Mouse (Mus musculus) MEL (cell line): ENCODE measurements around the gene Oas1d. TPM values are rescaled to one million over a fixed set of nuclear protein-coding genes. Genes with fewer than 3 reads are reported as not detected.
"Not testable (repeated sequence)": the region's sequence is repeated elsewhere in the genome, so short reads cannot be mapped to it uniquely, and the experiment has no call there.

Experiments
- DNase-seq: peaks from one replicate; pipeline ENCODE4 v3.0.0; 2011; ENCODE audit warnings: low read depth, low spot score
- H3K27ac ChIP-seq: 2 replicates; pipeline ENCODE4 v1.5.1; 2012; ENCODE audit warnings: low read depth, mild to moderate bottlenecking, control low read depth, low read length, moderate library complexity; ENCODE audit not compliant: control insufficient read depth
- H3K27me3 ChIP-seq, 2 experiments: fragments of 150-350 bp in 1 of 2; sonication (generic) in 1 of 2; 2 replicates each; pipeline ENCODE4 v1.6.1; 2012; ENCODE audit warnings: low read length in 2 of 2, mild to moderate bottlenecking in 2 of 2, improper control_type of control experiment in 1 of 2, moderate library complexity in 1 of 2; ENCODE audit not compliant: insufficient read depth in 2 of 2, control insufficient read depth in 1 of 2
- H3K36me3 ChIP-seq, 2 experiments: 2 replicates each; pipeline ENCODE4 v1.6.1; 2012 to 2014; ENCODE audit warnings: low read length in 2 of 2, improper control_type of control experiment in 1 of 2, inconsistent platforms in 1 of 2, mild to moderate bottlenecking in 1 of 2; ENCODE audit not compliant: insufficient read depth in 2 of 2, control insufficient read depth in 1 of 2
- H3K4me1 ChIP-seq, 2 experiments: fragments of 150-350 bp in 1 of 2; sonication (generic) in 1 of 2; 2 replicates each; pipeline ENCODE4 v1.6.1; 2012; ENCODE audit warnings: low read length in 2 of 2, improper control_type of control experiment in 1 of 2, mild to moderate bottlenecking in 1 of 2; ENCODE audit not compliant: insufficient read depth in 2 of 2, control insufficient read depth in 1 of 2
- H3K4me3 ChIP-seq, 2 experiments: fragments of 150-350 bp in 1 of 2; sonication (generic) in 1 of 2; 2 replicates each; pipeline ENCODE4 v1.5.1; 2012; ENCODE audit warnings: low read depth in 2 of 2, low read length in 2 of 2, mild to moderate bottlenecking in 2 of 2, moderate library complexity in 2 of 2, control low read depth in 1 of 2, improper control_type of control experiment in 1 of 2; ENCODE audit not compliant: control insufficient read depth in 1 of 2, insufficient read depth in 1 of 2
- H3K79me2 ChIP-seq: 2 replicates; pipeline ENCODE4 v1.6.1; 2012; ENCODE audit warnings: mild to moderate bottlenecking, low read length, moderate library complexity; ENCODE audit not compliant: control insufficient read depth, poor library complexity, insufficient read depth
- H3K9ac ChIP-seq: 2 replicates; pipeline ENCODE4 v1.6.1; 2012; ENCODE audit warnings: low read depth, mild to moderate bottlenecking, control low read depth, low read length, moderate library complexity; ENCODE audit not compliant: control insufficient read depth, poor library complexity, severe bottlenecking
- H3K9me3 ChIP-seq: fragments of 150-350 bp; sonication (generic); replicated peaks from 2 replicates; pipeline ENCODE4 v1.6.1; 2012; ENCODE audit warnings: mild to moderate bottlenecking, low read length, improper control_type of control experiment, moderate library complexity; ENCODE audit not compliant: insufficient read depth
- E2F4 ChIP-seq: IDR thresholded peaks from 2 replicates; pipeline ENCODE4 v1.6.1; 2011; ENCODE audit warnings: low read depth, low read length, improper control_type of control experiment, borderline replicate concordance
- GABPA ChIP-seq: IDR thresholded peaks from 2 replicates; pipeline ENCODE4 v1.6.1; 2012; ENCODE audit warnings: low read depth, mild to moderate bottlenecking, inconsistent platforms, low read length, improper control_type of control experiment, moderate library complexity
- HCFC1 ChIP-seq: IDR thresholded peaks from 2 replicates; pipeline ENCODE4 v1.6.1; 2012; ENCODE audit warnings: low read depth, mild to moderate bottlenecking, inconsistent platforms, low read length, improper control_type of control experiment, moderate library complexity
- JUND ChIP-seq: IDR thresholded peaks from 2 replicates; pipeline ENCODE4 v1.6.1; 2011; ENCODE audit warnings: low read depth, mild to moderate bottlenecking, improper control_type of control experiment, low read length
- MAFK ChIP-seq: IDR thresholded peaks from 2 replicates; pipeline ENCODE4 v1.6.1; 2011; ENCODE audit warnings: low read depth, mild to moderate bottlenecking, low read length, improper control_type of control experiment, borderline replicate concordance
- MAZ ChIP-seq: IDR thresholded peaks from 2 replicates; pipeline ENCODE4 v1.6.1; 2012; ENCODE audit warnings: low read depth, mild to moderate bottlenecking, inconsistent platforms, low read length, improper control_type of control experiment
- MEF2A ChIP-seq: IDR thresholded peaks from 2 replicates; pipeline ENCODE4 v1.6.1; 2014; ENCODE audit warnings: low read depth, mild to moderate bottlenecking, inconsistent platforms, low read length, improper control_type of control experiment; ENCODE audit not compliant: poor library complexity, insufficient replicate concordance, severe bottlenecking; ENCODE audit errors: extremely low read depth
- MYB ChIP-seq: IDR thresholded peaks from 2 replicates; pipeline ENCODE4 v1.6.1; 2011; ENCODE audit warnings: mild to moderate bottlenecking, low read depth, low read length, improper control_type of control experiment
- MYC ChIP-seq: IDR thresholded peaks from 2 replicates; pipeline ENCODE4 v1.6.1; 2011; ENCODE audit warnings: low read depth, mild to moderate bottlenecking, low read length, improper control_type of control experiment, moderate library complexity
- POLR2A ChIP-seq, 2 experiments: IDR thresholded peaks; 2 replicates each; pipeline ENCODE4 v1.6.1; 2011 to 2012; ENCODE audit warnings: low read length in 2 of 2, mild to moderate bottlenecking in 2 of 2, control low read depth in 1 of 2, improper control_type of control experiment in 1 of 2, low read depth in 1 of 2, moderate library complexity in 1 of 2; ENCODE audit not compliant: control insufficient read depth in 1 of 2, insufficient read depth in 1 of 2, poor library complexity in 1 of 2
- POLR2AphosphoS2 ChIP-seq: IDR thresholded peaks from 2 replicates; pipeline ENCODE4 v1.6.1; 2011; ENCODE audit warnings: low read length, improper control_type of control experiment
- POLR2AphosphoS5 ChIP-seq: IDR thresholded peaks from 2 replicates; pipeline ENCODE4 v1.6.1; 2012; ENCODE audit warnings: low read depth, borderline replicate concordance, mild to moderate bottlenecking, inconsistent platforms, low read length, moderate library complexity, mixed read lengths
- SMC3 ChIP-seq: IDR thresholded peaks from 2 replicates; pipeline ENCODE4 v1.6.1; 2011; ENCODE audit warnings: low read depth, low read length, improper control_type of control experiment
- TAL1 ChIP-seq: IDR thresholded peaks from 2 replicates; pipeline ENCODE4 v1.6.1; 2012; ENCODE audit warnings: mild to moderate bottlenecking, inconsistent platforms, low read length, moderate library complexity, mixed read lengths
- TCF12 ChIP-seq: IDR thresholded peaks from 2 replicates; pipeline ENCODE4 v1.6.1; 2014; ENCODE audit warnings: low read depth, mild to moderate bottlenecking, inconsistent platforms, low read length, improper control_type of control experiment, moderate library complexity
- USF2 ChIP-seq, 2 experiments: IDR thresholded peaks; 2 replicates each; pipeline ENCODE4 v1.6.1; 2011 to 2012; ENCODE audit warnings: improper control_type of control experiment in 2 of 2, low read length in 2 of 2, borderline replicate concordance in 1 of 2, inconsistent platforms in 1 of 2, low read depth in 1 of 2, mild to moderate bottlenecking in 1 of 2; ENCODE audit not compliant: insufficient read depth in 1 of 2
- ZC3H11A ChIP-seq: IDR thresholded peaks from 2 replicates; pipeline ENCODE4 v1.6.1; 2012; ENCODE audit warnings: low read depth, mild to moderate bottlenecking, inconsistent platforms, low read length, improper control_type of control experiment
- ZKSCAN1 ChIP-seq: IDR thresholded peaks from 2 replicates; pipeline ENCODE4 v1.6.1; 2012; ENCODE audit warnings: low read depth, mild to moderate bottlenecking, inconsistent platforms, low read length, improper control_type of control experiment, moderate library complexity
- ZMIZ1 ChIP-seq: IDR thresholded peaks from 2 replicates; pipeline ENCODE4 v1.6.1; 2012; ENCODE audit warnings: low read depth, mild to moderate bottlenecking, inconsistent platforms, low read length, improper control_type of control experiment, moderate library complexity
- polyA plus RNA-seq, 2 experiments: library from polyadenylated mRNA; stranded (reverse) in 1 of 2; unstranded in 1 of 2; fragments of >175 nt in 1 of 2; fragments of >200 nt in 1 of 2; gene quantifications; 2 replicates each; pipeline versions ENCODE4 v1.2.1 to v1.2.4; 2012; ENCODE audit warnings: low replicate concordance in 2 of 2, low read depth in 1 of 2; ENCODE audit not compliant: insufficient read length in 2 of 2, insufficient read depth in 1 of 2, missing spikeins in 1 of 2
- total RNA-seq: library from RNA; depleted of rRNA; stranded (reverse); fragments of 300-350 nt; gene quantifications from 2 replicates; pipeline ENCODE4 v1.2.3, GENCODE M21; 2012

The Oas1d gene
- total and polyA plus RNA-seq, 3 experiments: not detected

DNA sequence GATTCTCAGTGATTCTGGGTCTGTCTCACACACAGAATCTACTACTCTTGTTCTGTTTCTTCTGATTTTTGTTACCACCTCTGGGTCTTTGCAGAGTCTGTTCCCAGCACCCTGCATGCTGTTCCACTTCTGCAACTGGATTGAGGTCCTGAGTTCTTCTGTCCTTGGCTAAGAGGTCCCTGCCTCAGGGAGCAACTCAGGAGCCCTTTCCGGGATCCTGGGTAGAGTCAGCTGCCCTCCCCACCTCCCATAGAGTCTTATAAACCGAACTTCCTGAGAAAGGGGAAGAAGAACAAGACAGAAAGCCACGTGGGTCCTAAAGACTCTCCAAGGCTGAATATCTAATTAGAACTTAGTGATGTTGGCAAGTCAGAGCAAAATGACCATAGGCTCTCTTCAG is 23.3 kb upstream of the Oas1d start:
- no peak overlapping the region for H3K4me3 ChIP-seq
- no peaks in the 10 kb centered on the region for H3K79me2 ChIP-seq
- DNase-seq: no peak
- H3K9me3 ChIP-seq: no peaks in the 10 kb centered on the region
- no peaks in the 10 kb centered on the region for H3K27me3 ChIP-seq
- H3K4me1 ChIP-seq: no peaks in the 10 kb centered on the region
- no peak for TF ChIP-seq E2F4
- TF ChIP-seq TAL1: no peak
- no peak for TF ChIP-seq SMC3
- no peak for TF ChIP-seq MAFK
- TF ChIP-seq JUND: no peak
- TF ChIP-seq GABPA: no peak
- no peak for TF ChIP-seq MEF2A
- no peak for TF ChIP-seq POLR2A (IDR thresholded peaks at IDR 0.05; ENCODE audit: control insufficient read depth in 1 of 2, insufficient read depth in 1 of 2, low read depth in 1 of 2, low read length in 2 of 2, poor library complexity in 1 of 2)
- TF ChIP-seq USF2 (IDR thresholded peaks at IDR 0.05; ENCODE audit: borderline replicate concordance in 1 of 2, insufficient read depth in 1 of 2, low read depth in 1 of 2, low read length in 2 of 2): no peak
- H3K36me3 ChIP-seq: no peaks in the 10 kb centered on the region
- H3K27ac ChIP-seq: no peak overlapping the region
- no peak overlapping the region for H3K9ac ChIP-seq

DNA sequence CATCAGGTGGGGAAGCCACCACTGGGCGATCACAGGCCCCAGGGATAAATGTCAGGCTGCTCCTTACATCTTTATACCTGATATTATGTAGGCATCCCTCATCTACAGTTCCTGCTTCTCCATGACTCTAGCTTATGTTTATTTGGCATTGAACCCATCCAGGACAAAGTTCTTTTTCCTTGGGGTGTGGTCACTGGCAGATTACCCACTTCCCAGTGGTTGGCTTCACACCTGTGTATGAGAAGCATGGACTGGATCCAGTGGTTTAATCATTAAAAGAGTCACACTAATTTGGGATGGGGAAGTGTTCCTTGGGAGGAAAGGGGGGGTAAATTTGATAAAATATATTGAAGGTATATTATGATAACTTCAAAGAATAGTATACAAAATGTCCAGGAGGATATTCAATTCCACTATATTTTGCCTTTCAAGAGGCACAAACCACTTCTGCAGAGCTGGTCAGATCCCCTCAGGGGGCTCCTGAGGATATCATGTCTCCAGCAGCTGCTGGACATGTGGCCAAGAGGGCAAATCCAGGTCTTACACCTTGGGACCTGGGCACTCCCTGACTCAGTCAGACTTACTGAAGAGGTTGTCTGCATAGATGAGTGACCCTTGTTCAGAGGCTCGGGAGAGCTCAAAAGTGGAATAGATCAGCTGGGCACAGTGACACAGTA is 22.6 kb upstream of the Oas1d start:
- not testable (repeated sequence) for H3K27me3 ChIP-seq, DNase-seq, H3K4me1 ChIP-seq, H3K9me3 ChIP-seq, H3K27ac ChIP-seq, H3K4me3 ChIP-seq, H3K36me3 ChIP-seq, H3K9ac ChIP-seq, H3K79me2 ChIP-seq

DNA sequence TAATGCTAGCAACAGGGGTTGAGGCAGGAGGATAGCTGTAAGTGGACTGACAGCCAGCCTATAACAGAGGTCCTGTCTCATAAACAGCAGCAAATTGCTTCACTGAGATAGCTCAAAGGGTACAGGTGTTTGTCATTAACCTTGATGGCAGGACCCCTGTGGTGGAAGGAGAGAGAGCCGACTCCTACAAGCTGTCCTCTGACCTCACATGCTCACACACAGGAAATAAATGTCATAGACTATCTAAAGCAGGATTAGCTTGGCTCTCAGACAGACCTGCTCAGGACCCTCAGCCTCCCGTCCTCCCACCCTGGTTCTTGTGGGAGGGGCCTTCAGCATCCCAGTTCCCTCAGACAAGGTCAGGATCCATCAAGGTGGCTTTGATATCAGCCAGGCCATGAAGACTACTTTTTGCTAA is 22.1 kb upstream of the Oas1d start:
- no peak for DNase-seq
- no peak overlapping the region for H3K4me3 ChIP-seq
- TF ChIP-seq MYB (no peak), ZMIZ1 (no peak), ZKSCAN1 (no peak), MAFK (no peak), USF2 (IDR thresholded peaks at IDR 0.05; ENCODE audit: borderline replicate concordance in 1 of 2, insufficient read depth in 1 of 2, low read depth in 1 of 2, low read length in 2 of 2) (no peak), MAZ (no peak), MYC (no peak), E2F4 (no peak), TCF12 (no peak), ZC3H11A (no peak), POLR2AphosphoS5 (no peak), HCFC1 (no peak), POLR2AphosphoS2 (no peak)
- no peaks in the 10 kb centered on the region for H3K4me1 ChIP-seq
- H3K27ac ChIP-seq: no peak overlapping the region
- H3K9me3 ChIP-seq: no peaks in the 10 kb centered on the region
- H3K36me3 ChIP-seq: no peaks in the 10 kb centered on the region
- H3K79me2 ChIP-seq: no peaks in the 10 kb centered on the region
- H3K9ac ChIP-seq: no peak overlapping the region
- no peaks in the 10 kb centered on the region for H3K27me3 ChIP-seq

DNA sequence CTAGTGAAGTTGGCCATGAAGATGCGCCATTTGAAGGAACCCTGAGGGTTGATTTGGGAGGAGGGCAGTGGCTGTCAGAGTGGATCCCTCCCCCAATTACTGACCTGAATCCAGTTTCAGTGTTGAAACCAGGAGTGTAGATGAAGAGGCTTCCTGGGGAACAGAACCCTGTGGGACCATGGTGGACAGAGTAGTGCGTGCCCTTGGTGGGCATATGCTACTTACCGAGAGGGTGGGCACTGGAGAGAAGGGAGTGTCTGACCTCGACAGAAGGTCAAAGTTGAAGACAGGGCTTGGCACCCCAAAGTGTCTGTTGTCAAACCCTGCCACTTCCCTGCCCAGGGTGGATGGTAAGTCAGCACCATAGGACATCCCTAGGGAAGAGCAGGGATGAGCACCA is 20.5 kb upstream of the Oas1d start:
- not testable (repeated sequence) for H3K79me2 ChIP-seq, H3K27ac ChIP-seq, H3K4me3 ChIP-seq, H3K36me3 ChIP-seq, DNase-seq, H3K4me1 ChIP-seq, H3K9ac ChIP-seq, H3K9me3 ChIP-seq, H3K27me3 ChIP-seq
